Comparison of ENCODE assay signal across 17 mouse cellular contexts in the genomic region with DNA sequence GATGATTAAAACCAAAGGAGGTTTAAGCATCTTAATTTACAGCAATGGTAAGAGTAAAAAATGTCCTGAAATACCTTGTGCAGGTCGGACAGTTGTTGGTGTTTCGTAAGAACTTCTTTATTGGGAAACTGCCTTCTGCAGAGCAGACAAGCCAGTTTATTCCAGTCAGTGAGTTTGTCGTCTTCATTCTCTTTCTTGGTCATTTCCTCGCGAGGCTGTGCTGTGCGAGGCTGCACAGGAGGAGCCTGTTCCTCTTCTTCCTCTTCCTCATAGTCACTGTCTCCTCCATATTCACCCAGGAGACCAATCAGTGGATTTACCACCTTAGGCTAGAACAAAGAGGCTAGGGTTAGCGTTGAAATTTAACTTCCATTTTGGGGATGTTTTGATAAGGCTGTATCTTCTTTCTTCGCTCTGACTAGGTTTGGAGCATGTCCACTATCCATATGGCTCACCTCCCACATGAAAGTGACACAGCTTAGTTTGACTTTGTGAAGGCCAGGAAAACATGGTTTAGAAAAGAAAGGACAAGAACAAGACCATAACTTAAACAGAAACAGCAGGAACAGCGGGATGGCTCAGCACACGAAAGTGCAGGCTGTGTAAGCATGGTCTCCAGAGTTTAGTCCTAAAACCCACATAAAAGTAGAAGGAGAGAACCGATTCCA. TPM values are rescaled to one million over a fixed set of nuclear protein-coding genes. Genes with fewer than 3 reads are reported as not detected.
DNase-seq lines count a peak whose midpoint lies in the region; ATAC-seq and TF ChIP-seq lines count a peak whose summit lies in the region.
"Had no signal": no experiment of that assay in that cellular context is flagged by ENCODE, and none has a peak within 500 bp of the region (broad histone marks: within the 10 kb centered on the region; RNA-seq: fewer than 3 reads in every experiment).

No protein-coding gene starts in this region.

- TF ChIP-seq CTCF in left cerebral cortex, adult 2 months (IDR thresholded peaks at IDR 0.05): no peak

- intact Hi-C loops in left cerebral cortex, adult 2 months (cut with DNase I): no loop called here
- intact Hi-C loops in left cerebral cortex, postnatal 10 days (cut with DNase I): no loop called here

- no peak overlapping the region for H3K4me3 ChIP-seq in left cerebral cortex, adult 2 months
- H3K4me3 ChIP-seq: embryonic facial prominence, embryonic 13.5 days; heart, embryonic 13.5 days; hindbrain, embryonic 15.5 days had no signal

- peak; percentile 66 for ATAC-seq in frontal cortex, adult (ENCODE audit: low TSS enrichment)
- peak; percentile 58 for ATAC-seq in megakaryocyte progenitor cell, adult 5-6 weeks (replicated peaks; ENCODE audit: poor library complexity)
- ATAC-seq: forebrain, embryonic 14.5 days had no signal

- DNase-seq in frontal cortex, postnatal 36 days (ENCODE audit: low spot score in 2 of 2): no peak
- no peak for DNase-seq in left cerebral cortex, adult 2 months (ENCODE audit: extremely low spot score in 1 of 2, low spot score in 2 of 2)
- no peak for DNase-seq in left cerebral cortex, postnatal 10 days (ENCODE audit: extremely low spot score in 1 of 2, low spot score in 2 of 2)
- peak; percentile 76 for DNase-seq in brain, adult 2 months (ENCODE audit: low read depth, low spot score)
- DNase-seq in neural tube, embryonic 10.5 days (ENCODE audit: extremely low spot score, low spot score): no peak
- DNase-seq: adrenal gland, postnatal 10 days; cerebellum, adult 11-12 months; cerebellum, adult 9-10 months; cerebellum, postnatal 25 days; gastrocnemius, postnatal 10 days; heart, postnatal 36 days had no signal

- peak overlapping the region; percentile 65 for H3K27ac ChIP-seq in left cerebral cortex, adult 2 months
- H3K27ac ChIP-seq: embryonic facial prominence, embryonic 13.5 days; heart, embryonic 13.5 days; hindbrain, embryonic 15.5 days had no signal

RNA-seq across cellular contexts. Expression of a gene that starts 11.9 kb away (rescaled TPM):
- 100 to 1,000 TPM; 146 to 147 TPM for total RNA-seq in left cerebral cortex, adult 2 months (2021)
- 100 to 1,000 TPM; 157 TPM for total RNA-seq in left cerebral cortex, postnatal 10 days (2021)
- total RNA-seq in megakaryocyte progenitor cell, adult 5-6 weeks (2015): 110 and 146 TPM in 2 replicates
- total RNA-seq in megakaryocyte progenitor cell, adult 5-6 weeks (2017): 142 and 235 TPM in 2 replicates
